Mouse (Mus musculus) heart, adult 2 months (tissue): ENCODE data around the gene Cpe. TPM values are rescaled to one million over a fixed set of nuclear protein-coding genes. Genes with fewer than 3 reads are reported as not detected.

Experiments used
- DNase-seq, 2 experiments: peaks; one replicate each; pipeline ENCODE4 v3.0.0; 2021
- H3K27ac ChIP-seq: fragments of 200-600 bp; 2 replicates; pipeline ENCODE4 v1.8.1; 2022
- H3K27me3 ChIP-seq: fragments of 200-500 bp; 2 replicates; pipeline ENCODE4 v1.6.1; 2012; ENCODE audit warnings: mild to moderate bottlenecking, low read length, inconsistent platforms, mixed read lengths; ENCODE audit not compliant: control insufficient read depth, insufficient read depth
- H3K36me3 ChIP-seq: fragments of 200-500 bp; 2 replicates; pipeline ENCODE4 v1.6.1; 2012; ENCODE audit warnings: low read length, inconsistent platforms; ENCODE audit not compliant: control insufficient read depth, insufficient read depth
- H3K4me1 ChIP-seq: fragments of 200-500 bp; 2 replicates; pipeline ENCODE4 v1.6.1; 2011; ENCODE audit warnings: low read length; ENCODE audit not compliant: control insufficient read depth, insufficient read depth
- H3K4me3 ChIP-seq: fragments of 200-600 bp; 2 replicates; pipeline ENCODE4 v1.8.1; 2022
- H3K79me2 ChIP-seq: fragments of 200-500 bp; replicated peaks from 2 replicates; pipeline ENCODE4 v1.6.1; 2012; ENCODE audit warnings: mild to moderate bottlenecking, inconsistent platforms, low read length, moderate library complexity, mixed read lengths; ENCODE audit not compliant: control insufficient read depth, insufficient read depth
- H3K9ac ChIP-seq: fragments of 200-500 bp; 2 replicates; pipeline ENCODE4 v1.6.1; 2012; ENCODE audit warnings: low read depth, mild to moderate bottlenecking, control low read depth, inconsistent platforms, low read length, mixed read lengths
- CTCF ChIP-seq: fragments of 200-600 bp; IDR thresholded peaks from 2 replicates; pipeline ENCODE4 v1.8.1; 2022; ENCODE audit warnings: antibody characterized with exemption, mild to moderate bottlenecking, moderate library complexity
- EP300 ChIP-seq: fragments of 200-500 bp; IDR thresholded peaks from 2 replicates; pipeline ENCODE4 v1.6.1; 2011; ENCODE audit warnings: low read depth, low read length, control low read depth; ENCODE audit not compliant: insufficient read depth
- POLR2A ChIP-seq: fragments of 200-500 bp; IDR thresholded peaks from 2 replicates; pipeline ENCODE4 v1.6.1; 2011; ENCODE audit warnings: mild to moderate bottlenecking, low read depth, low read length, control low read depth; ENCODE audit not compliant: insufficient read depth
- WGBS: fragments of 180-500 bp; shearing (Covaris S2); methylation state at CpG from one replicate; pipeline ENCODE4 v1.1.7; 2018; 5-methylcytosine and 5-hydroxymethylcytosine counted together
- intact Hi-C: fragments of 180-260 bp; cut with DNase I; formaldehyde crosslinking; loops from one replicate; pipeline ENCODE4 v1.15.1; 2025
- polyA plus RNA-seq: library from polyadenylated mRNA; depleted of rRNA; stranded (reverse); fragments of >200 nt; gene quantifications from 2 replicates; pipeline ENCODE4 v1.2.3, GENCODE M21; 2012; rRNA removed
- total RNA-seq, 2 experiments: library from RNA; stranded (reverse); gene quantifications; 2 replicates each; pipeline ENCODE4 v1.2.3; 2021

Cpe gene
- total and polyA plus RNA-seq, 3 experiments = 112 to 256 (median 241) TPM

GRCm38 (mm10) chr8:64548054-64548850 is 144.6 kb downstream of the Cpe start:
- no peak for TF ChIP-seq POLR2A
- TF ChIP-seq CTCF = peak; percentile 84
- Histone ChIP-seq H3K27me3 (no peaks in the 10 kb centered on the region), H3K36me3 (no peaks in the 10 kb centered on the region), H3K9ac (no peak overlapping the region), H3K4me1 (no peaks in the 10 kb centered on the region), H3K27ac (no peak overlapping the region), H3K4me3 (no peak overlapping the region), H3K79me2 (no peaks in the 10 kb centered on the region)
- intact Hi-C loops = loop anchor here (1.0 to 10.0 kb wide), 2 partner anchors 343 to 525 kb away; partner anchors contain the start of gene Tll1
- no peak for DNase-seq
- WGBS = 38% methylated on average over 5 of the region's 5 CpGs

- H3K27me3 ChIP-seq = no peaks in the 10 kb centered on the region
- WGBS = 93% methylated on average over 7 of the region's 7 CpGs
- no peak overlapping the region for H3K27ac ChIP-seq
- no peak for DNase-seq
- H3K4me3 ChIP-seq = no peak overlapping the region
- H3K9ac ChIP-seq = no peak overlapping the region
- TF ChIP-seq EP300 (no peak), CTCF (no peak), POLR2A (no peak)
- intact Hi-C loops = loop anchor here (10.0 kb wide), 1 partner anchor 339 kb away; the partner anchor contains the start of gene Tll1
- no peaks in the 10 kb centered on the region for H3K79me2 ChIP-seq
- H3K36me3 ChIP-seq = no peaks in the 10 kb centered on the region
- H3K4me1 ChIP-seq = no peaks in the 10 kb centered on the region
Measured at GRCm38 (mm10) chr8:64543441-64543840, 149.4 kb downstream of the Cpe start.

Other genes with a start within 250 kb of the Cpe start
- 1 to 10 TPM; 6.6 to 9.6 TPM for gene Msmo1, start 40.7 kb upstream of the Cpe start, total RNA-seq
- gene Msmo1, start 40.7 kb upstream of the Cpe start, polyA plus RNA-seq = 4.1 and 9.1 TPM in 2 replicates
- gene Klhl2, start 157.0 kb upstream of the Cpe start, total RNA-seq = 10 to 100 TPM; 14.5 to 19.4 TPM
- gene Klhl2, start 157.0 kb upstream of the Cpe start, polyA plus RNA-seq = 6.0 and 8.1 TPM in 2 replicates